Mouse (Mus musculus) cerebellum, adult 2 months (tissue): ENCODE measurements at regions not wholly inside any gene's neighbourhood (a gene's known extent, or its start where the extent isn't known, plus 50 kb on each side); places are given as distances from the start of the nearest gene placed in this dataset.

ENCODE experiments used
- DNase-seq, 2 experiments: peaks; one replicate each; pipeline ENCODE4 v3.0.0; 2021
- H3K27ac ChIP-seq: fragments of 200-500 bp; 2 replicates; pipeline ENCODE4 v1.5.1; 2012; ENCODE audit warnings: low read length, control low read depth, inconsistent platforms; ENCODE audit not compliant: insufficient read depth
- H3K27me3 ChIP-seq: fragments of 200-500 bp; 2 replicates; pipeline ENCODE4 v1.6.1; 2012; ENCODE audit warnings: inconsistent platforms, mild to moderate bottlenecking, low read length, moderate library complexity; ENCODE audit not compliant: control insufficient read depth, insufficient read depth
- H3K4me1 ChIP-seq: fragments of 200-500 bp; 2 replicates; pipeline ENCODE4 v1.6.1; 2011; ENCODE audit warnings: low read length; ENCODE audit not compliant: control insufficient read depth, insufficient read depth
- H3K4me3 ChIP-seq: fragments of 200-500 bp; replicated peaks from 2 replicates; pipeline ENCODE3; 2011; ENCODE audit warnings: mild to moderate bottlenecking, low read depth, low read length, control low read depth; ENCODE audit not compliant: insufficient read depth
- CTCF ChIP-seq: fragments of 200-500 bp; IDR thresholded peaks from 2 replicates; pipeline ENCODE4 v1.5.1; 2011; ENCODE audit warnings: low read depth, mild to moderate bottlenecking, control low read depth, low read length, moderate library complexity, borderline replicate concordance; ENCODE audit not compliant: insufficient read depth
- POLR2A ChIP-seq: fragments of 200-500 bp; IDR thresholded peaks from 2 replicates; pipeline ENCODE4 v1.6.1; 2011; ENCODE audit warnings: low read length, control low read depth, borderline replicate concordance; ENCODE audit not compliant: insufficient read depth
- WGBS: fragments of 180-500 bp; shearing (Covaris S2); methylation state at CpG from one replicate; pipeline ENCODE4 v1.1.7; 2018; 5-methylcytosine and 5-hydroxymethylcytosine counted together

DNA sequence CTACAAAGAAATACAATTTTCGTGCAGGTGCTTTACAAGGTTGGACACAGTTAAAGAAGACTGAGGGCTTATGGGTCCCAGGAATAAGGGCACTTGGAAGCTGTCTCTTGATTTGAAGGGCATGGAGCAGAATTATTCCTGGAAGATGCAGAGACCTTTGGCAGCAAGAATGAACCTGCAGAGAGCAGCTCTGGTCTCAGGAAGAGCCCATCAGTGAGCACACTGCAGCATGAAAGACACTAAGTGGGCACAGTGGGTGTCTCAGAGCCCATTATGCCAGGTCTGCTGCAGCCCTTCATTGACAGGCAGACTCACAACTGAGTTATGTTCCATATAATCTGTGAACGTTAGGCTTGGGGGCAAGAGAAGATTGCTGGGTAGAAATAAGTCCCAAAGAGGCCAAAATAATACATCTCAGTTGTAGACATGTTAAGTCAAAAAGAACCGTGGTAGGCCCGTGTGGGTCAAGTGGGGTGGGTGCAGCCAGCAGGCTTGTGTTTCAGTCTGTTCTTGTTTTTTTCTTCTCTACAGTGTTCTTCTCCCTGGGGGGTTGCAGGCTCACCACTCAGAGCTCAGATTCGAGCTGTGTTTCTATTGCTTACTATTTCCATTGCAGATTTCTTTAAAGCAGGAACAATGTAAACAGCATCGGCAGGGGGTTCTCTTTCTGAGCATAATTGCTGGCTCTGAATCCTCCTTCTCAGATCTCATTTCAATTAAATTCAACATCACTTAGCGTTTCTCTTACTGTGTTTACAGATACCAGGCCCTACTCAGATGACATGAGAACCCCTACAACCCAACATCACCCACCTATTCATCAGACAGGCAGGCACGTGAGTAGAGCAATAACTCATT is 347.1 kb downstream of the Med10 start:
- Histone ChIP-seq H3K27ac (no peak overlapping the region), H3K4me1 (peaks cover 6% of the 10 kb centered on the region; the same call in 1 of the 2 replicates), H3K4me3 (no peak overlapping the region), H3K27me3 (no peaks in the 10 kb centered on the region)
- no peak for DNase-seq
- WGBS = 27% methylated on average over 8 of the region's 8 CpGs
- TF ChIP-seq POLR2A (no peak), CTCF (no peak)

DNA sequence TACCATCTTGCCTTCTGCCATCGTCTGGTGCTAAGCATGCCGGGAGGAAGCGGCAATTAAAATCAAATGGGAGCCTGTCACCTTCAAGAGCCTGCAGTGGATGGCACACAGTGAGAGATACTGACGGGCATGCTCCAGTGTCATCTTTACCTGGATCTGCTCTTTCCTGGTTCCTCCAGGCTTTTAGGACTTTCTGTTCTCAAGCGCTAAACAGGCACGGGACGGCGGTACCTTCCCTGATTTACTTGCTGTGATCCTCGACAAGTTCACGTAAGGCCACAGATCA is 347.6 kb downstream of the Med10 start:
- TF ChIP-seq CTCF = no peak
- TF ChIP-seq POLR2A = no peak
- no peak for DNase-seq
- H3K27ac ChIP-seq = no peak overlapping the region
- no peaks in the 10 kb centered on the region for H3K27me3 ChIP-seq
- no peak overlapping the region for H3K4me3 ChIP-seq
- peaks cover 6% of the 10 kb centered on the region; the same call in 1 of the 2 replicates for H3K4me1 ChIP-seq
- 67% methylated on average over 10 of the region's 10 CpGs for WGBS

GRCm38 (mm10) chr13:70153062-70153461 is 350.9 kb downstream of the Med10 start:
- H3K27me3 ChIP-seq = no peaks in the 10 kb centered on the region
- H3K4me3 ChIP-seq = no peak overlapping the region
- no peak for DNase-seq
- TF ChIP-seq CTCF = no peak
- TF ChIP-seq POLR2A = no peak
- H3K4me1 ChIP-seq = peaks cover 6% of the 10 kb centered on the region; the same call in 1 of the 2 replicates
- WGBS = 74% methylated on average over 8 of the region's 8 CpGs
- no peak overlapping the region for H3K27ac ChIP-seq

DNA sequence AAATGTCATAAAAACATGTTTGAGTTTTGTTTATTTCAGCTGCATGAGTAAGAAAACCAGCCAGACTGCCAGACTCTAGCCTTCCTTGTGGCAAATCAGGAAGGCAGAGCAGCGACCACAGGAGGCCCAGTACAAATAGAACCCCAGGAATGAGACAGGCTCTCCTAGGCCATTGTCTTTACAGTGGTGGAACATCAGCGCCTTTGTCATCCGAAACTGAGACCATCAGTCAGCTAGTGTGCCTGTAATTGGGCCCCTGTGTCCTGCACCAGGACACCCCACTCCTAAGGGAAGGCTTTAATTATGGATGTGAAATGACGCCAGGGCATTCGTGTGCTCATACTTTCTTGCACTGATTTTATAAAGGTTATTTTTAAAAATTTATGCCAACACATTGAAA is 353.4 kb downstream of the Med10 start:
- no peak for DNase-seq
- 84% methylated on average over 5 of the region's 5 CpGs for WGBS
- Histone ChIP-seq H3K27ac (no peak overlapping the region), H3K4me1 (0 out of 2 replicates have a peak, but pooled peaks cover 3% of the 10 kb centered on the region), H3K4me3 (no peak overlapping the region), H3K27me3 (no peaks in the 10 kb centered on the region)
- TF ChIP-seq POLR2A (no peak), CTCF (no peak)

DNA sequence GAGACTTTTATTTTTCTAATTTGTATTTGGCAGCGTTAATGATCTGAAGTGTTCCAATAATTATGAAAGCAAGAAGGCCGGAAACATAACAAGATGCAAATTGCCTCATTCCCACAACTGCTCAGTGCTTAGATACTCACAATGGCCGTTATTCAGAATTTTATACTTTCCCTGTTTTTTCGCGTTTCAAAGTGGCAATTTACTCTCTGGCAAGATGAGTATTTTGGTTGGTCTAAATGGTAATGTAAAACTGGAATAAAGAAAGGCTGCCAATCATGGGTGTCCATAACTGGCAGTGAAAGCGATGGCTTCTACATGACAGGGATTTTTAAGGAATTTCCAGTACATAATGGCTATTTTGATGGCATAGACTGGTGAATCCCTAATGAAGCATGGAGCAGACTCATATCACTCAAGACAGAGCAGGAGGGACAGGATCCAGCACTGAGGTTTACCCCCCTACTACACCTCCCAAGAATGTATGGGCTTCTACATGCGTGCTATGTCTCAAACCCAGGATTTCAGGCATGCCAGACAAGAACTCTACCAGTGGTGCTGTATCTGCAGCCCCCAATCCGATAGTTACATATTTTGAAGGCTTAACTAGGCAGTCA is 354.9 kb downstream of the Med10 start:
- Histone ChIP-seq H3K4me3 (no peak overlapping the region), H3K27ac (no peak overlapping the region), H3K27me3 (no peaks in the 10 kb centered on the region), H3K4me1 (no peaks in the 10 kb centered on the region)
- no peak for DNase-seq
- TF ChIP-seq POLR2A = no peak
- no peak for TF ChIP-seq CTCF
- WGBS = 88% methylated on average over 8 of the region's 8 CpGs

GRCm38 (mm10) chr13:70159065-70159464 is 356.9 kb downstream of the Med10 start:
- WGBS = 71% methylated on average over 3 of the region's 3 CpGs
- no peaks in the 10 kb centered on the region for H3K4me1 ChIP-seq
- H3K27me3 ChIP-seq = no peaks in the 10 kb centered on the region
- no peak overlapping the region for H3K27ac ChIP-seq
- no peak for DNase-seq
- no peak overlapping the region for H3K4me3 ChIP-seq
- TF ChIP-seq POLR2A (no peak), CTCF (no peak)

DNA sequence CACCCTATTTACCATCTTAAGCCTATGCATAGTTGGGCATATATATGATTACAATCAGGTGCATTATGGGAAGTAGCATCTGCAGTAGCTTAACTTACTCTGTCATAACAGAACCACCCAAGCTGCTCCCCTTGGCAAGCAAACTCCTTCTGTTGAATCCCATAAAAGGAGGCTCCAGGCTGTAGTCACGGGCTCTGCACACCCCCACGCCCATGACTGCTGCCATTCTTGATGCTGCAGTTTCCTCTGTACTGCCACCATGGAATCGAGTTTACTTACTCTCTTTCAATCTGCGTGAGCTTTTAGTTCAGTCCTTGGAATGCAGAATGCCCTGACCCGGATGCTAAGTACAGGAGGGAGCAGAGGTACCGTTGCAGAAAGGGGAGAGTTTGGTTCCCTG is 357.4 kb downstream of the Med10 start:
- 62% methylated on average over 6 of the region's 6 CpGs for WGBS
- Histone ChIP-seq H3K4me3 (no peak overlapping the region), H3K27ac (no peak overlapping the region), H3K27me3 (no peaks in the 10 kb centered on the region), H3K4me1 (no peaks in the 10 kb centered on the region)
- DNase-seq = no peak
- TF ChIP-seq POLR2A (no peak), CTCF (no peak)

DNA sequence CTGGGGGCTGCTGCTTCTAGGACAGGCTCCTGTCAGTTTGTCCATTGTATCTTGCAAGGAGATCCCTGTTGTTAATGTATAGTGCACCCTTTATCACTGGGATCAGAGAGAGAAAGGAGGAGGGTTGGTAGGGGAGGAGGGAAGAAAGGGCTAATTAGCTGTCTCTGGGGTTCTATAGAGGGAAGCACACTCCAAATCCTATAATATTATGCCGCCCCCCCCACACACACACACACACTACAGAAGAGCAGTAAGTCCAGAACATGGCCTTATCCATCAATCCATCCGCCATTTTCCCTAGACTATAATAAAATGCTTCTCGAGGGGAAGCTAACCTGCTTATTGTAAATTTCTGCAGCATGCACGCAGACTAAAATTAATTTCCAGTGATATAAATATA is 359.9 kb downstream of the Med10 start:
- Histone ChIP-seq H3K4me3 (no peak overlapping the region), H3K4me1 (no peaks in the 10 kb centered on the region), H3K27me3 (no peaks in the 10 kb centered on the region), H3K27ac (no peak overlapping the region)
- TF ChIP-seq CTCF = no peak
- TF ChIP-seq POLR2A = no peak
- no peak for DNase-seq
- 93% methylated on average over 4 of the region's 4 CpGs for WGBS
